Mouse (Mus musculus) limb, embryonic 10.5 days (tissue): ENCODE results near the gene Trim38. TPM values are rescaled to one million over a fixed set of nuclear protein-coding genes. Genes with fewer than 3 reads are reported as not detected.
"Not testable (repeated sequence)": the region's sequence is repeated elsewhere in the genome, so short reads cannot be mapped to it uniquely, and the experiment has no call there.

Experiments
- DNase-seq: peaks from one replicate; pipeline ENCODE4 v3.0.0-alpha.2; 2017; ENCODE audit warnings: low spot score
- H3K27ac ChIP-seq: fragments of 300-500 bp; sonication (generic); 2 replicates; pipeline ENCODE4 v1.5.1; 2016; ENCODE audit warnings: mild to moderate bottlenecking
- H3K27me3 ChIP-seq: fragments of 300-500 bp; sonication (generic); 2 replicates; pipeline ENCODE4 v1.6.1; 2016; ENCODE audit warnings: low read depth, mild to moderate bottlenecking; ENCODE audit not compliant: poor library complexity, severe bottlenecking
- H3K36me3 ChIP-seq: fragments of 300-500 bp; sonication (generic); 2 replicates; pipeline ENCODE4 v1.6.1; 2016; ENCODE audit warnings: mild to moderate bottlenecking, moderate library complexity
- H3K4me1 ChIP-seq: fragments of 300-500 bp; sonication (generic); 2 replicates; pipeline ENCODE4 v1.6.1; 2016
- H3K4me3 ChIP-seq: fragments of 300-500 bp; sonication (generic); 2 replicates; pipeline ENCODE4 v1.5.1; 2016; ENCODE audit warnings: mild to moderate bottlenecking, moderate library complexity
- H3K9me3 ChIP-seq: fragments of 300-500 bp; sonication (generic); replicated peaks from 2 replicates; pipeline ENCODE4 v1.6.1; 2016; ENCODE audit warnings: mild to moderate bottlenecking
- WGBS: fragments of 180-500 bp; shearing (Covaris S2); methylation state at CpG from one replicate; pipeline ENCODE4 v1.1.7; 2016; 5-methylcytosine and 5-hydroxymethylcytosine counted together
- polyA plus RNA-seq: library from polyadenylated mRNA; unstranded; fragments of >200 nt; fragmentation: Nextera tagmentation; extraction: Ambion mirVana; gene quantifications from 2 replicates; pipeline ENCODE4 v1.2.1, GENCODE M21; 2016

Gene Trim38
- not detected in 2 replicates for polyA plus RNA-seq

GRCm38 (mm10) chr13:23769613-23770012 lies at the start of gene Trim38:
TSS of gene Trim38 (plus strand) at chr13:23769913.
- not testable (repeated sequence) for H3K4me3 ChIP-seq, DNase-seq, H3K27me3 ChIP-seq, H3K9me3 ChIP-seq, H3K27ac ChIP-seq, H3K36me3 ChIP-seq
- WGBS, result 85% methylated on average over 2 of the region's 2 CpGs
- H3K4me1 ChIP-seq, result peaks cover 17% of the 10 kb centered on the region

- H3K4me1 ChIP-seq, result peaks cover 5% of the 10 kb centered on the region; the same call in 1 of the 2 replicates
- no peaks in the 10 kb centered on the region for H3K27me3 ChIP-seq
- DNase-seq, result peak; percentile 25
- no peak overlapping the region for H3K27ac ChIP-seq
- no peaks in the 10 kb centered on the region for H3K36me3 ChIP-seq
- no peaks in the 10 kb centered on the region for H3K9me3 ChIP-seq
- WGBS, result 90% methylated on average over 4 of the region's 4 CpGs
- no peak overlapping the region for H3K4me3 ChIP-seq
These were observed 45.5 kb upstream of the Trim38 start for GRCm38 (mm10) chr13:23724239-23724638.

GRCm38 (mm10) chr13:23725213-23725612 lies 44.5 kb upstream of the Trim38 start:
- no CpG with 5 or more reads among the region's 1 CpGs for WGBS
- Histone ChIP-seq H3K9me3 (no peaks in the 10 kb centered on the region), H3K27me3 (no peaks in the 10 kb centered on the region), H3K4me1 (peaks cover 5% of the 10 kb centered on the region; the same call in 1 of the 2 replicates), H3K27ac (no peak overlapping the region), H3K4me3 (no peak overlapping the region), H3K36me3 (no peaks in the 10 kb centered on the region)
- DNase-seq, result peak; percentile 18

- 92% methylated on average over 18 of the region's 18 CpGs for WGBS
- Histone ChIP-seq H3K4me3 (no peak overlapping the region), H3K4me1 (peaks cover 5% of the 10 kb centered on the region; the same call in 1 of the 2 replicates), H3K27ac (peak overlapping the region; percentile 23; the same call in 1 of the 2 replicates), H3K27me3 (no peaks in the 10 kb centered on the region), H3K9me3 (no peaks in the 10 kb centered on the region), H3K36me3 (no peaks in the 10 kb centered on the region)
- DNase-seq, result no peak
These were observed 41.1 kb upstream of the Trim38 start for GRCm38 (mm10) chr13:23728472-23729191.

GRCm38 (mm10) chr13:23729192-23729525 lies 40.6 kb upstream of the Trim38 start:
- Histone ChIP-seq H3K27ac (no peak overlapping the region; the same call in 1 of the 2 replicates), H3K4me3 (no peak overlapping the region), H3K36me3 (no peaks in the 10 kb centered on the region), H3K27me3 (no peaks in the 10 kb centered on the region), H3K4me1 (peaks cover 5% of the 10 kb centered on the region; the same call in 1 of the 2 replicates), H3K9me3 (no peaks in the 10 kb centered on the region)
- DNase-seq, result peak; percentile 3
- 92% methylated on average over 9 of the region's 9 CpGs for WGBS

- Histone ChIP-seq H3K4me3 (no peak overlapping the region), H3K27me3 (no peaks in the 10 kb centered on the region), H3K27ac (no peak overlapping the region), H3K9me3 (no peaks in the 10 kb centered on the region), H3K36me3 (no peaks in the 10 kb centered on the region), H3K4me1 (peaks cover 5% of the 10 kb centered on the region; the same call in 1 of the 2 replicates)
- no peak for DNase-seq
- WGBS, result 97% methylated on average over 5 of the region's 5 CpGs
These were observed 40.0 kb upstream of the Trim38 start for GRCm38 (mm10) chr13:23729706-23730105.

GRCm38 (mm10) chr13:23730479-23730878 lies 39.2 kb upstream of the Trim38 start:
- no peak overlapping the region for H3K27ac ChIP-seq
- WGBS, result 59% methylated on average over 8 of the region's 8 CpGs
- no peak for DNase-seq

GRCm38 (mm10) chr13:23732156-23732804 lies 37.4 kb upstream of the Trim38 start:
- Histone ChIP-seq H3K27me3 (no peaks in the 10 kb centered on the region), H3K9me3 (no peaks in the 10 kb centered on the region), H3K4me3 (no peak overlapping the region), H3K4me1 (no peaks in the 10 kb centered on the region), H3K27ac (no peak overlapping the region), H3K36me3 (no peaks in the 10 kb centered on the region)
- WGBS, result 27% methylated on average over 8 of the region's 8 CpGs
- DNase-seq, result no peak

More at GRCm38 (mm10) chr13:23730479-23730878, 39.2 kb upstream of the Trim38 start:
- no peak overlapping the region for H3K4me3 ChIP-seq
- no peaks in the 10 kb centered on the region for H3K27me3 ChIP-seq
- no peaks in the 10 kb centered on the region for H3K9me3 ChIP-seq
- H3K36me3 ChIP-seq, result no peaks in the 10 kb centered on the region
- H3K4me1 ChIP-seq, result no peaks in the 10 kb centered on the region

- no peaks in the 10 kb centered on the region for H3K36me3 ChIP-seq
- DNase-seq, result no peak
- peak overlapping the region; percentile 96 for H3K27ac ChIP-seq
- H3K9me3 ChIP-seq, result no peaks in the 10 kb centered on the region
- 87% methylated on average over 5 of the region's 5 CpGs for WGBS
- H3K4me3 ChIP-seq, result no peak overlapping the region
- peaks cover 15% of the 10 kb centered on the region for H3K4me1 ChIP-seq
- no peaks in the 10 kb centered on the region for H3K27me3 ChIP-seq
These were observed 32.6 kb upstream of the Trim38 start for GRCm38 (mm10) chr13:23737091-23737490.

GRCm38 (mm10) chr13:23738041-23738440 lies 31.7 kb upstream of the Trim38 start:
- Histone ChIP-seq H3K27me3 (no peaks in the 10 kb centered on the region), H3K27ac (peak overlapping the region; percentile 96), H3K4me1 (peaks cover 15% of the 10 kb centered on the region), H3K4me3 (peak overlapping the region; percentile 64), H3K36me3 (no peaks in the 10 kb centered on the region), H3K9me3 (no peaks in the 10 kb centered on the region)
- DNase-seq, result no peak
- WGBS, result 24% methylated on average over 4 of the region's 4 CpGs

GRCm38 (mm10) chr13:23738677-23739068 lies 31.0 kb upstream of the Trim38 start, which contains the start of gene Hist1h1c:
TSS of gene Hist1h1c (plus strand) at chr13:23738808.
- DNase-seq, result peak; percentile 93
- peaks cover 15% of the 10 kb centered on the region for H3K4me1 ChIP-seq
- WGBS, result under 1% methylated on average over 38 of the region's 38 CpGs
- peak within 1 kb of the TSS; percentile 96 for H3K27ac ChIP-seq
- no peaks in the 10 kb centered on the region for H3K36me3 ChIP-seq
- no peaks in the 10 kb centered on the region for H3K27me3 ChIP-seq
- H3K9me3 ChIP-seq, result no peaks in the 10 kb centered on the region
- peak within 1 kb of the TSS; percentile 64 for H3K4me3 ChIP-seq

- peak; percentile 92 for DNase-seq
- under 1% methylated on average over 39 of the region's 39 CpGs for WGBS
- Histone ChIP-seq H3K4me3 (peak overlapping the region; percentile 64), H3K27ac (peak overlapping the region; percentile 96), H3K27me3 (no peaks in the 10 kb centered on the region), H3K9me3 (no peaks in the 10 kb centered on the region), H3K36me3 (no peaks in the 10 kb centered on the region), H3K4me1 (peaks cover 16% of the 10 kb centered on the region)
These were observed 30.4 kb upstream of the Trim38 start for GRCm38 (mm10) chr13:23739069-23739921.
